Mouse (Mus musculus) 416B (cell line): ENCODE results near the gene Klhdc2.

ENCODE experiments used
- DNase-seq: peaks from one replicate; pipeline ENCODE4 v3.0.0; 2011; ENCODE audit warnings: low read depth

The Klhdc2 gene

GRCm38 (mm10) chr12:69296511-69297410 is at the start of gene Klhdc2:
TSS of gene Klhdc2 (plus strand) at chr12:69296681.
- peak; percentile 91 for DNase-seq

- DNase-seq: peak; percentile 56
Observed at GRCm38 (mm10) chr12:69249766-69250165, 46.7 kb upstream of the Klhdc2 start.

- no peak for DNase-seq
Observed at GRCm38 (mm10) chr12:69250756-69251155, 45.7 kb upstream of the Klhdc2 start.

GRCm38 (mm10) chr12:69253806-69254205 is 42.7 kb upstream of the Klhdc2 start:
- DNase-seq: peak; percentile 48

- peak; percentile 81 for DNase-seq
Observed at GRCm38 (mm10) chr12:69257836-69258235, 38.6 kb upstream of the Klhdc2 start.

- no peak for DNase-seq
Observed at GRCm38 (mm10) chr12:69262251-69262650, 34.2 kb upstream of the Klhdc2 start.

- no peak for DNase-seq
Observed at GRCm38 (mm10) chr12:69265031-69265430, 31.4 kb upstream of the Klhdc2 start.

- no peak for DNase-seq
Observed at GRCm38 (mm10) chr12:69267956-69268632, 28.4 kb upstream of the Klhdc2 start.

- no peak for DNase-seq
Observed at GRCm38 (mm10) chr12:69268956-69269355, 27.5 kb upstream of the Klhdc2 start.

GRCm38 (mm10) chr12:69279931-69280469 is 16.5 kb upstream of the Klhdc2 start:
- peak; percentile 77 for DNase-seq

- no peak for DNase-seq
Observed at GRCm38 (mm10) chr12:69280915-69281314, 15.6 kb upstream of the Klhdc2 start.

- DNase-seq: no peak
Observed at GRCm38 (mm10) chr12:69283146-69283545, 13.3 kb upstream of the Klhdc2 start.

- no peak for DNase-seq
Observed at GRCm38 (mm10) chr12:69287535-69287934, 8.9 kb upstream of the Klhdc2 start.

GRCm38 (mm10) chr12:69288699-69289098 is 7.8 kb upstream of the Klhdc2 start:
- no peak for DNase-seq

GRCm38 (mm10) chr12:69292401-69292800 is 4.1 kb upstream of the Klhdc2 start:
- no peak for DNase-seq

GRCm38 (mm10) chr12:69293815-69294214 is 2.7 kb upstream of the Klhdc2 start:
- DNase-seq: no peak

- DNase-seq: no peak
Observed at GRCm38 (mm10) chr12:69294936-69295335, 1.5 kb upstream of the Klhdc2 start.

- DNase-seq: peak; percentile 26
Observed at GRCm38 (mm10) chr12:69295651-69296050, 830 bp upstream of the Klhdc2 start.

GRCm38 (mm10) chr12:69297411-69298150 is 1.1 kb downstream of the Klhdc2 start:
- DNase-seq: peak; percentile 58

GRCm38 (mm10) chr12:69298281-69298680 is 1.8 kb downstream of the Klhdc2 start:
- peak; percentile 34 for DNase-seq

GRCm38 (mm10) chr12:69299231-69299630 is 2.8 kb downstream of the Klhdc2 start:
- DNase-seq: no peak

- DNase-seq: no peak
Observed at GRCm38 (mm10) chr12:69299831-69300230, 3.4 kb downstream of the Klhdc2 start.
